Mouse (Mus musculus): ENCODE measurements around the gene Trappc3. TPM values are rescaled to one million over a fixed set of nuclear protein-coding genes. Genes with fewer than 3 reads are reported as not detected.

The Trappc3 gene
- total and polyA plus RNA-seq, 3 experiments: 71.0 to 72.0 TPM; not detected in 1

DNA sequence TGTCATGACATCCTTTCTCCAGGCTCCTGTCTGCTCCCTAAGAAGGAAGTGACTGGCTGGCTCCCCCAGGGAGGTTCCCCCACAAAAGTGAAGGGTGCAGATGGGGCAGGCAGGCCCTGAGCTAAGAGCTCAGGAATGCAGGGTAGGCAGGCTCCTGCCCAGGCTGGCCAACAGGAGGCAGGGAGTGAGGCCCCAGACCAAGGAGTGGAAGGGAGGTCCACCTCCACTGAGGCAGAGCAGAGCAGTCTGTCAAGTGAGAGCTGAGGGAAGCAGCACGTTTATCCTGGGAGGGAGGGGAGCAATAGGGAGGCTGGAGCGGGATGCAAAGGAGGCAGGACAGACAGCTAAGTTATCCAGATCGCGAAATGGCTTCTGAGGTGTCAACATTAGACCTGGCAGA is 11.5 kb upstream of the Trappc3 start:
- H3K4me1 ChIP-seq (ENCODE audit: control insufficient read depth in 1 of 2, insufficient read depth in 2 of 2, low read length in 2 of 2): peaks cover 4 to 13% of the 10 kb centered on the region in 2 experiments
- H3K27ac ChIP-seq (ENCODE audit: control insufficient read depth, low read depth, low read length): no peak overlapping the region
- peaks cover 21% of the 10 kb centered on the region for H3K79me2 ChIP-seq (ENCODE audit: control insufficient read depth, insufficient read depth, low read length, poor library complexity)
- no peak overlapping the region for H3K4me3 ChIP-seq (ENCODE audit: control insufficient read depth in 1 of 2, insufficient read depth in 1 of 2, low read depth in 2 of 2, low read length in 2 of 2)
- H3K36me3 ChIP-seq (ENCODE audit: control insufficient read depth in 1 of 2, insufficient read depth in 2 of 2, low read length in 2 of 2): peaks cover 0 to 4% of the 10 kb centered on the region in 2 experiments; a peak in 1 of 4 replicates
- H3K9me3 ChIP-seq (replicated peaks; ENCODE audit: insufficient read depth, low read length): no peaks in the 10 kb centered on the region
- TF ChIP-seq SMC3 (IDR thresholded peaks at IDR 0.05; ENCODE audit: low read depth, low read length) (no peak), TCF12 (IDR thresholded peaks at IDR 0.05; ENCODE audit: low read depth, low read length) (no peak), MAFK (IDR thresholded peaks at IDR 0.05; ENCODE audit: borderline replicate concordance, low read depth, low read length) (no peak), RAD21 (IDR thresholded peaks at IDR 0.05; ENCODE audit: low read depth, low read length) (no peak), JUND (IDR thresholded peaks at IDR 0.05; ENCODE audit: low read depth, low read length) (no peak), E2F4 (IDR thresholded peaks at IDR 0.05; ENCODE audit: borderline replicate concordance, low read depth, low read length) (no peak), UBTF (IDR thresholded peaks at IDR 0.05; ENCODE audit: borderline replicate concordance, insufficient read depth, low read depth, low read length) (no peak), MYC (IDR thresholded peaks at IDR 0.05; ENCODE audit: low read depth, low read length) (no peak), EP300 (IDR thresholded peaks at IDR 0.05; ENCODE audit: low read depth in 1 of 2, low read length in 2 of 2) (no peak), ZC3H11A (IDR thresholded peaks at IDR 0.05; ENCODE audit: low read depth, low read length) (no peak), NELFE (IDR thresholded peaks at IDR 0.05; ENCODE audit: low read depth, low read length) (no peak), MAZ (IDR thresholded peaks at IDR 0.05; ENCODE audit: low read depth, low read length) (no peak)
- no peak for DNase-seq (ENCODE audit: low read depth, low spot score)
- H3K27me3 ChIP-seq (ENCODE audit: control insufficient read depth in 1 of 2, insufficient read depth in 2 of 2, low read length in 2 of 2): no peaks in the 10 kb centered on the region
- H3K9ac ChIP-seq (ENCODE audit: control insufficient read depth, low read depth, low read length, poor library complexity, severe bottlenecking): no peak overlapping the region

DNA sequence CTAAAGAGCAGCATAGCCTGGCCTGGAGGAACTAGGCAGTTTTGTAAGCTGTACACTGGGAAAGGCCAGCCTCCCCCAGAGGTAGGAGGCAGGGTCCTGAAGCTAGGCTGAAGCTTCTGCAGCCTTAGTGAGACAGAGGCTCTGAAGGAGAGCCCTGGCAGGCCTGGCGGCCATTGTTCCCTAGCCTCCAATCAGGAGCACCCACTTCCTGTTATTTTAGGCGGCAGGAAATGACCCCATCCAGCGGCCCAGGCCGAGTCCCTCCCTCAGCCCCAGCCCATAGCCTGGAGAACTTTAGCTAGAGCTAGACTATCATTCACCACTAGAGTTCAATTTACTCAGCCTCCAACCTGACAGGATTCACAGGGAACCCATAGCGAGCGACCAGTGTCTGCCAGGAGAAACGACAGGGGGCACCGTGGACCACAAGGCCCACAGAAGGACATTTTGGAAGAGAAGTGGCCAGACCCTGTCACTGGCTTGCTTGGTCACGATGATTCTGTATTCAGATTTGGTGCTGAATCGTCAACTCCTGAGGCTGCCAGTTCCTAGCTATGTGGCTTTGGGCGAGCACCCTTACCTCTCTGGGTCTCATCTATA is 10.4 kb upstream of the Trappc3 start:
- H3K27ac ChIP-seq (ENCODE audit: control insufficient read depth, low read depth, low read length): no peak overlapping the region
- no peaks in the 10 kb centered on the region for H3K9me3 ChIP-seq (replicated peaks; ENCODE audit: insufficient read depth, low read length)
- peaks cover 0 to 4% of the 10 kb centered on the region in 2 experiments; a peak in 1 of 4 replicates for H3K36me3 ChIP-seq (ENCODE audit: control insufficient read depth in 1 of 2, insufficient read depth in 2 of 2, low read length in 2 of 2)
- no peak overlapping the region for H3K9ac ChIP-seq (ENCODE audit: control insufficient read depth, low read depth, low read length, poor library complexity, severe bottlenecking)
- DNase-seq (ENCODE audit: low read depth, low spot score): no peak
- peaks cover 25% of the 10 kb centered on the region for H3K79me2 ChIP-seq (ENCODE audit: control insufficient read depth, insufficient read depth, low read length, poor library complexity)
- no peak for TF ChIP-seq ZC3H11A (IDR thresholded peaks at IDR 0.05; ENCODE audit: low read depth, low read length)
- no peak for TF ChIP-seq POLR2A (IDR thresholded peaks at IDR 0.05; ENCODE audit: control insufficient read depth in 1 of 2, insufficient read depth in 1 of 2, low read depth in 1 of 2, low read length in 2 of 2, poor library complexity in 1 of 2)
- TF ChIP-seq MEF2A (IDR thresholded peaks at IDR 0.05; ENCODE audit: extremely low read depth, insufficient replicate concordance, low read depth, low read length, poor library complexity, severe bottlenecking): no peak
- TF ChIP-seq HCFC1 (IDR thresholded peaks at IDR 0.05; ENCODE audit: low read depth, low read length): no peak
- TF ChIP-seq TAL1 (IDR thresholded peaks at IDR 0.05; ENCODE audit: low read length): no peak
- no peak for TF ChIP-seq RAD21 (IDR thresholded peaks at IDR 0.05; ENCODE audit: low read depth, low read length)
- TF ChIP-seq POLR2AphosphoS5 (IDR thresholded peaks at IDR 0.05; ENCODE audit: borderline replicate concordance, low read depth, low read length): no peak
- TF ChIP-seq BHLHE40 (IDR thresholded peaks at IDR 0.05; ENCODE audit: borderline replicate concordance, low read depth, low read length): no peak
- TF ChIP-seq CHD1 (IDR thresholded peaks at IDR 0.05; ENCODE audit: low read depth, low read length): no peak
- TF ChIP-seq NRF1 (IDR thresholded peaks at IDR 0.05; ENCODE audit: insufficient read depth, low read depth, low read length, poor library complexity, severe bottlenecking): no peak
- no peak for TF ChIP-seq USF2 (IDR thresholded peaks at IDR 0.05; ENCODE audit: borderline replicate concordance in 1 of 2, insufficient read depth in 1 of 2, low read depth in 1 of 2, low read length in 2 of 2)
- no peak for TF ChIP-seq SIN3A (IDR thresholded peaks at IDR 0.05; ENCODE audit: low read length)
- no peak for TF ChIP-seq CTCF (IDR thresholded peaks at IDR 0.05 in 2 of 3, conservative IDR thresholded peaks at IDR 0.05 in 1 of 3; ENCODE audit: control insufficient read depth in 1 of 3, insufficient read depth in 1 of 3, low read depth in 2 of 3, low read length in 3 of 3, poor library complexity in 1 of 3, severe bottlenecking in 1 of 3)
- no peaks in the 10 kb centered on the region for H3K27me3 ChIP-seq (ENCODE audit: control insufficient read depth in 1 of 2, insufficient read depth in 2 of 2, low read length in 2 of 2)
- peaks cover 4 to 13% of the 10 kb centered on the region in 2 experiments for H3K4me1 ChIP-seq (ENCODE audit: control insufficient read depth in 1 of 2, insufficient read depth in 2 of 2, low read length in 2 of 2)
- H3K4me3 ChIP-seq (ENCODE audit: control insufficient read depth in 1 of 2, insufficient read depth in 1 of 2, low read depth in 2 of 2, low read length in 2 of 2): no peak overlapping the region
